Mouse (Mus musculus) thymus, adult 2 months (tissue): ENCODE measurements at regions not wholly inside any gene's neighbourhood (a gene's known extent, or its start where the extent isn't known, plus 50 kb on each side); places are given as distances from the start of the nearest gene placed in this dataset.

Source experiments
- DNase-seq: peaks from one replicate; pipeline ENCODE4 v3.0.0; 2021
- H3K27ac ChIP-seq: fragments of 200-500 bp; 2 replicates; pipeline ENCODE4 v1.5.1; 2012; ENCODE audit warnings: low read length, control low read depth; ENCODE audit not compliant: control insufficient read depth, insufficient read depth
- H3K27me3 ChIP-seq: fragments of 200-500 bp; 2 replicates; pipeline ENCODE4 v1.6.1; 2012; ENCODE audit warnings: mild to moderate bottlenecking, low read length, moderate library complexity, mixed read lengths; ENCODE audit not compliant: control insufficient read depth, insufficient read depth
- H3K36me3 ChIP-seq: fragments of 200-500 bp; 2 replicates; pipeline ENCODE4 v1.6.1; 2012; ENCODE audit warnings: mild to moderate bottlenecking, low read length, moderate library complexity; ENCODE audit not compliant: control insufficient read depth, insufficient read depth
- H3K4me1 ChIP-seq: fragments of 200-500 bp; replicated peaks from 2 replicates; pipeline ENCODE4 v1.6.1; 2012; ENCODE audit warnings: low read length; ENCODE audit not compliant: control insufficient read depth, insufficient read depth
- H3K4me3 ChIP-seq: fragments of 200-500 bp; 2 replicates; pipeline ENCODE4 v1.5.1; 2012; ENCODE audit warnings: mild to moderate bottlenecking, low read length, control low read depth, moderate library complexity; ENCODE audit not compliant: control insufficient read depth, insufficient read depth
- CTCF ChIP-seq: fragments of 200-500 bp; IDR thresholded peaks from 2 replicates; pipeline ENCODE4 v1.5.1; 2012; ENCODE audit warnings: mild to moderate bottlenecking, control low read depth, low read length, moderate library complexity, borderline replicate concordance; ENCODE audit not compliant: control insufficient read depth, poor library complexity, insufficient read depth; ENCODE audit errors: extremely low read depth
- POLR2A ChIP-seq: fragments of 200-500 bp; IDR thresholded peaks from 2 replicates; pipeline ENCODE4 v1.6.1; 2012; ENCODE audit warnings: mild to moderate bottlenecking, low read length, control low read depth, moderate library complexity; ENCODE audit not compliant: control insufficient read depth, poor library complexity, insufficient read depth; ENCODE audit errors: extremely low read depth
- WGBS: fragments of 180-500 bp; shearing (Covaris S2); methylation state at CpG from one replicate; pipeline ENCODE4 v1.1.7; 2018; 5-methylcytosine and 5-hydroxymethylcytosine counted together

DNA sequence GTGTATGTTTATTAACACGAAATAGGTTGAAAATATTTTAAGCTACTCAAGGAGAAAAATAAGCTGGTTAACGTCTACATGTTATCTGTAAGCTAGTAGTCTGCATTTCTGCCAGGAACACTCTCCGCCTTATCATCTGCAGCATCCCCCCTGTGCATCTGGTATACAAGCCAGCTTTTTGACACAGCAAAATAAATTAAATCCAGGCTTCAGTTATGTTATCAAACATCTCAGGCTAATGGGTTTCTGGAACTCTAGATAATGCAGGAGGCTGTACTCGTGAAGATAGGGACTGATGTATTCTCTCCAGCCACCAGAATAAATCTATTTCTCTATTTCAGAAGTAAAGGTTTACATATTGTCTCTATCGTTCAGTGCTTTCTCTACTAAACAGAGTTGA is 1138.5 kb downstream of the Basp1 start:
- Histone ChIP-seq H3K4me3 (no peak overlapping the region), H3K27me3 (no peaks in the 10 kb centered on the region), H3K36me3 (no peaks in the 10 kb centered on the region), H3K4me1 (no peaks in the 10 kb centered on the region), H3K27ac (no peak overlapping the region)
- WGBS = 86% methylated on average over 5 of the region's 5 CpGs
- no peak for DNase-seq
- TF ChIP-seq POLR2A = no peak
- no peak for TF ChIP-seq CTCF

DNA sequence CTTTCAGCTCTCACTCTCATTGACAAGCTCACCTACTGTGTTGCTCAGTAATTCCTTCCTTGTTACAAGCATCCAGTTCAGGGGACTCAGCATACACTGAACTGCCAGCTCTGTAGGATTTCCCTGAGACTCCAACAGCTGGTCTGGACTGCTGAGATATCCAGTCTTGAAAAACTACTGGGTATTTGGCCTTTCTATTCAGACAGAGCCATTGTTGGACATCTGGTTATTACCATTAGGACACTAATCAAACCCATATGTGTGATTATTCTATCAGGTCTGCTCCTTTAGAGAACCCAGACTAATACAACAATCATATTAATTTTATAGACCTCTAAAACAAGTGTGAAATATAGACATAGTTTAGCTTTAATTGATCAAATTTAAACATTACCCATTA is 1146.2 kb downstream of the Basp1 start:
- H3K36me3 ChIP-seq = no peaks in the 10 kb centered on the region
- no peaks in the 10 kb centered on the region for H3K4me1 ChIP-seq
- DNase-seq = no peak
- TF ChIP-seq POLR2A = no peak
- TF ChIP-seq CTCF = no peak
- H3K27me3 ChIP-seq = no peaks in the 10 kb centered on the region
- H3K4me3 ChIP-seq = no peak overlapping the region
- H3K27ac ChIP-seq = no peak overlapping the region
